Mouse (Mus musculus): ENCODE measurements around the gene Casd1. TPM values are rescaled to one million over a fixed set of nuclear protein-coding genes. Genes with fewer than 3 reads are reported as not detected.

The Casd1 gene
- total and polyA plus RNA-seq, 2 experiments: 9.1 to 25.4 TPM

DNA sequence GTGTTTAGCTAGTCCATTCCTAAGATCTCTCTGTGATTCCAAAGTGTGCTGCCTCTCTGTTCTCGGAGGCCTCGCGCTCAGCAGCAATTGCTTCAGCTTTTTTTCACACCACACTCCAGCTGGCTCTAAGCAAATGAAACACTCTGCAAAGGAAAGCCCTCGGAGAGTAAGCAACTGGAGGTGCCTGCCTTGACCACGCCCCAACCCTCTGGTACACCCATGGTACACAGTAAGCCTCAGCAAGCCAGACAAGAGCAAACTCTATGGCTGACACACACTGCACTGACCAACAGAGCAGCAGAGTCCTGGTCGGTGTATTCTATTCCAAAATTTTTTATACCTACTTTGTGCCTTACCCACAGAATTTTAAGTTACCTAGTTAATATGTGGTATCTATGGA is 17.2 kb upstream of the Casd1 start:
- Histone ChIP-seq H3K9ac (ENCODE audit: low read depth, low read length) (no peak overlapping the region), H3K36me3 (ENCODE audit: control insufficient read depth, insufficient read depth, low read length) (no peaks in the 10 kb centered on the region), H3K27me3 (ENCODE audit: control insufficient read depth, insufficient read depth, low read length) (no peaks in the 10 kb centered on the region), H3K4me1 (ENCODE audit: control insufficient read depth, insufficient read depth, low read length) (no peaks in the 10 kb centered on the region), H3K4me3 (ENCODE audit: insufficient read depth, low read depth, low read length) (no peak overlapping the region), H3K27ac (replicated peaks; ENCODE audit: insufficient read depth, low read depth, low read length) (no peak overlapping the region), H3K79me2 (ENCODE audit: control insufficient read depth, insufficient read depth, low read length) (no peaks in the 10 kb centered on the region)
- DNase-seq (ENCODE audit: extremely low read depth, low read depth, low spot score): no peak
- TF ChIP-seq POLR2A (IDR thresholded peaks at IDR 0.05; ENCODE audit: extremely low read depth, insufficient read depth, low read length) (no peak), CTCF (IDR thresholded peaks at IDR 0.05; ENCODE audit: low read depth, low read length) (no peak)
- WGBS: 61% methylated on average over 6 of the region's 6 CpGs

GRCm38 (mm10) chr6:4587946-4588345 is 12.7 kb upstream of the Casd1 start:
- TF ChIP-seq CTCF (IDR thresholded peaks at IDR 0.05; ENCODE audit: low read depth, low read length) (no peak), POLR2A (IDR thresholded peaks at IDR 0.05; ENCODE audit: extremely low read depth, insufficient read depth, low read length) (no peak)
- 68% methylated on average over 4 of the region's 4 CpGs for WGBS

DNA sequence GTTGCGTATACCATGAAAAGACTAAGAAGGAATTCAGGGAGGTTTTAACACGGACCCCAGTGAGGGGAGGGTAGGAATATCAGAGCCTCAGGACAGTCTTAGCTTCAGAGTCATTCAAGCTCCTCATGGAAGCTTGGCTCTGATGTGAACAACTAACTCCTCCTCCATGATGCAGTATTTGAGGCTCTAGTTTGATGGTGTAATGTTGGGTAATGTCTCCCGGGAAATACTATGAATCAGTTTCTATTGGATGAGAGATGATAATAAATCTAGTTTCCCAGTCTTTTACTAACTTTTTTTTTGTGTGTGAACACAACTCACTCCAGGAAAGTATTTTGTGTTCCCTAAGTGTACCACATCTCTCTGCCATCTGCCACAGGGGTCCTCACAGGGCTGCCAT is 11.9 kb upstream of the Casd1 start:
- Histone ChIP-seq H3K4me3 (ENCODE audit: insufficient read depth, low read depth, low read length) (no peak overlapping the region), H3K79me2 (ENCODE audit: control insufficient read depth, insufficient read depth, low read length) (no peaks in the 10 kb centered on the region), H3K9ac (ENCODE audit: low read depth, low read length) (no peak overlapping the region), H3K36me3 (ENCODE audit: control insufficient read depth, insufficient read depth, low read length) (no peaks in the 10 kb centered on the region), H3K4me1 (ENCODE audit: control insufficient read depth, insufficient read depth, low read length) (no peaks in the 10 kb centered on the region), H3K27me3 (ENCODE audit: control insufficient read depth, insufficient read depth, low read length) (no peaks in the 10 kb centered on the region), H3K27ac (replicated peaks; ENCODE audit: insufficient read depth, low read depth, low read length) (no peak overlapping the region)
- TF ChIP-seq POLR2A (IDR thresholded peaks at IDR 0.05; ENCODE audit: extremely low read depth, insufficient read depth, low read length) (no peak), CTCF (IDR thresholded peaks at IDR 0.05; ENCODE audit: low read depth, low read length) (no peak)
- WGBS: 92% methylated on average over 3 of the region's 3 CpGs
- no peak for DNase-seq (ENCODE audit: extremely low read depth, low read depth, low spot score)

More at GRCm38 (mm10) chr6:4587946-4588345, 12.7 kb upstream of the Casd1 start:
- no peaks in the 10 kb centered on the region for H3K27me3 ChIP-seq (ENCODE audit: control insufficient read depth, insufficient read depth, low read length)
- H3K36me3 ChIP-seq (ENCODE audit: control insufficient read depth, insufficient read depth, low read length): no peaks in the 10 kb centered on the region
- H3K27ac ChIP-seq (replicated peaks; ENCODE audit: insufficient read depth, low read depth, low read length): no peak overlapping the region
- H3K4me3 ChIP-seq (ENCODE audit: insufficient read depth, low read depth, low read length): no peak overlapping the region
- no peak for DNase-seq (ENCODE audit: extremely low read depth, low read depth, low spot score)
- no peaks in the 10 kb centered on the region for H3K79me2 ChIP-seq (ENCODE audit: control insufficient read depth, insufficient read depth, low read length)
- no peaks in the 10 kb centered on the region for H3K4me1 ChIP-seq (ENCODE audit: control insufficient read depth, insufficient read depth, low read length)
- no peak overlapping the region for H3K9ac ChIP-seq (ENCODE audit: low read depth, low read length)

- Histone ChIP-seq H3K79me2 (ENCODE audit: control insufficient read depth, insufficient read depth, low read length) (no peaks in the 10 kb centered on the region), H3K4me1 (ENCODE audit: control insufficient read depth, insufficient read depth, low read length) (no peaks in the 10 kb centered on the region), H3K9ac (ENCODE audit: low read depth, low read length) (no peak overlapping the region), H3K36me3 (ENCODE audit: control insufficient read depth, insufficient read depth, low read length) (no peaks in the 10 kb centered on the region), H3K4me3 (ENCODE audit: insufficient read depth, low read depth, low read length) (no peak overlapping the region), H3K27me3 (ENCODE audit: control insufficient read depth, insufficient read depth, low read length) (no peaks in the 10 kb centered on the region), H3K27ac (replicated peaks; ENCODE audit: insufficient read depth, low read depth, low read length) (no peak overlapping the region)
- WGBS: 80% methylated on average over 8 of the region's 8 CpGs
- TF ChIP-seq POLR2A (IDR thresholded peaks at IDR 0.05; ENCODE audit: extremely low read depth, insufficient read depth, low read length) (no peak), CTCF (IDR thresholded peaks at IDR 0.05; ENCODE audit: low read depth, low read length) (no peak)
- no peak for DNase-seq (ENCODE audit: extremely low read depth, low read depth, low spot score)
These were observed 10.6 kb upstream of the Casd1 start for GRCm38 (mm10) chr6:4590089-4590488.

DNA sequence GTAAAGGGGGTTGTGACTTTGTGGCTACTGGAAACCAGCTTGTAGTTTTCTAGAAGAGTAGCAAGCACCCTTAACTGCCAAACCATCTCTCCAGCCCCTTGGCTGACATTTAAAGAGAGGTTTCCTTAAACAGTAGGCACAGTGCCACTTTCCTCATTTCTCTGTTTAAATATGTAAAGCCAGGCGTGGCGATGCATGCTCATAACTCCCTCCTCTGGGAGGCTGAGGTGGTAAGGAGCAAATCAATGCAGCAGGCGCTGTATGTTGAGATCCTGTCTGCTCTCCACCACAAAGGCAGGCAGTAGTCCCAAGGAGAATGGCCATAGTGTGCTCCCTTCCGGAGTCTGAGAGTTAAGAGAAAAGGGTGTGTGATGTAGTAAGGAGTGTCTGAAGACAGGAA is 2.9 kb upstream of the Casd1 start:
- no peak for DNase-seq (ENCODE audit: extremely low read depth, low read depth, low spot score)
- Histone ChIP-seq H3K4me1 (ENCODE audit: control insufficient read depth, insufficient read depth, low read length) (0 out of 2 replicates have a peak, but pooled peaks cover 2% of the 10 kb centered on the region), H3K27me3 (ENCODE audit: control insufficient read depth, insufficient read depth, low read length) (no peaks in the 10 kb centered on the region), H3K4me3 (ENCODE audit: insufficient read depth, low read depth, low read length) (no peak overlapping the region), H3K27ac (replicated peaks; ENCODE audit: insufficient read depth, low read depth, low read length) (no peak overlapping the region), H3K79me2 (ENCODE audit: control insufficient read depth, insufficient read depth, low read length) (no peaks in the 10 kb centered on the region; the same call in 1 of the 2 replicates), H3K36me3 (ENCODE audit: control insufficient read depth, insufficient read depth, low read length) (no peaks in the 10 kb centered on the region), H3K9ac (ENCODE audit: low read depth, low read length) (no peak overlapping the region)
- 91% methylated on average over 4 of the region's 4 CpGs for WGBS
- TF ChIP-seq CTCF (IDR thresholded peaks at IDR 0.05; ENCODE audit: low read depth, low read length) (no peak), POLR2A (IDR thresholded peaks at IDR 0.05; ENCODE audit: extremely low read depth, insufficient read depth, low read length) (no peak)

DNA sequence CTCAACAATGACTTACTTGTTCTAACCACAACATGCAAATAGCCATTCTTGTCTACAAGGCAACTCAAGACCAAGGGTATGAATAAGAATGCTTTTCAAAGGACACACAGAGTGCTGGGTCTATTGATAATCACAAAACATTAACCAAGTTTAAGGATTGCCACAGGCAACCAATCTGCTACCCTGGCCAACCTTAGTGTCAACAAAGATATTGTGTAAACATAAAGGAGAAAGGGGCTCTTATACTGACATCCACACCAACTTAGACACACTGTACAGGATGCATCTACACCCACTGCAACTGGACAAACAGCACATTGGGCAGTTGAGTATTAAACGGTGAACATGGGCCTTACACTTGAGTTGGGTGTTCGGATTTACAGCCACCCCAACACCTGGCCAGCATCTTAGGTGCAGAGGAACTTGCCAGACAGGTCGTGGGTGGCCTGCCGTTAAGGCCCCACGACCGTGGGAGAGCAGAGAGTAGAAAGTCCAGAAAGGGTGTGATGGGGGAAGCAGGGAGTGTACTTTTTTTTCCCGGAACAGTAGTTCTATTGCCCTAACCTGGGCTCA is 468 bp upstream of the Casd1 start:
- Histone ChIP-seq H3K79me2 (ENCODE audit: control insufficient read depth, insufficient read depth, low read length) (peaks cover 2% of the 10 kb centered on the region; the same call in 1 of the 2 replicates), H3K27me3 (ENCODE audit: control insufficient read depth, insufficient read depth, low read length) (no peaks in the 10 kb centered on the region), H3K4me1 (ENCODE audit: control insufficient read depth, insufficient read depth, low read length) (0 out of 2 replicates have a peak, but pooled peaks cover 4% of the 10 kb centered on the region), H3K9ac (ENCODE audit: low read depth, low read length) (peak overlapping the region; percentile 80), H3K4me3 (ENCODE audit: insufficient read depth, low read depth, low read length) (peak overlapping the region; percentile 72), H3K27ac (replicated peaks; ENCODE audit: insufficient read depth, low read depth, low read length) (peak overlapping the region; percentile 93), H3K36me3 (ENCODE audit: control insufficient read depth, insufficient read depth, low read length) (no peaks in the 10 kb centered on the region)
- TF ChIP-seq POLR2A (IDR thresholded peaks at IDR 0.05; ENCODE audit: extremely low read depth, insufficient read depth, low read length): no peak
- no peak for TF ChIP-seq CTCF (IDR thresholded peaks at IDR 0.05; ENCODE audit: low read depth, low read length)
- DNase-seq (ENCODE audit: extremely low read depth, low read depth, low spot score): peak; percentile 82
- WGBS: 14% methylated on average over 7 of the region's 7 CpGs
